Mouse (Mus musculus): ENCODE measurements around the gene Gm2431. TPM values are rescaled to one million over a fixed set of nuclear protein-coding genes. Genes with fewer than 3 reads are reported as not detected.

Gene Gm2431
- polyA plus RNA-seq, 1 experiment, result not detected

GRCm38 (mm10) chr7:142211559-142211958, 46.6 kb downstream of the Gm2431 start, which contains the start of gene Gm7579:
Gene Gm7579, plus strand, starts transcription at chr7:142211859.
- H3K36me3 ChIP-seq (ENCODE audit: control insufficient read depth, insufficient read depth, low read length, poor library complexity, severe bottlenecking), result no peaks in the 10 kb centered on the region
- H3K27ac ChIP-seq (ENCODE audit: insufficient read depth, low read length), result no peak within 1 kb of the TSS
- H3K4me1 ChIP-seq (ENCODE audit: control insufficient read depth, insufficient read depth, low read length), result peaks cover 5% of the 10 kb centered on the region
- no peaks in the 10 kb centered on the region for H3K27me3 ChIP-seq (ENCODE audit: control insufficient read depth, insufficient read depth, low read length, poor library complexity, severe bottlenecking)
- no peak within 1 kb of the TSS for H3K4me3 ChIP-seq (ENCODE audit: low read depth, low read length)
- H3K9me3 ChIP-seq (replicated peaks; ENCODE audit: control insufficient read depth, insufficient read depth, low read length, poor library complexity, severe bottlenecking), result no peaks in the 10 kb centered on the region
- H3K9ac ChIP-seq (ENCODE audit: low read depth, poor library complexity, severe bottlenecking), result no peak within 1 kb of the TSS
- no peak for TF ChIP-seq EP300 (IDR thresholded peaks at IDR 0.05; ENCODE audit: insufficient read depth, low read depth, low read length)
- TF ChIP-seq POLR2A (IDR thresholded peaks at IDR 0.05; ENCODE audit: insufficient read depth, low read length), result no peak
- no peak for TF ChIP-seq CTCF (IDR thresholded peaks at IDR 0.05; ENCODE audit: low read depth, low read length)

Other genes with a start within 250 kb of the Gm2431 start
- 19.0 and 20.7 TPM in 2 replicates for gene Mob2, start 197.3 kb downstream of the Gm2431 start, polyA plus RNA-seq (2011; ENCODE audit: insufficient read depth, insufficient read length, low read depth, missing spikeins)
- 2.0 and 2.3 TPM in 2 replicates for gene Dusp8, start 162.5 kb downstream of the Gm2431 start, polyA plus RNA-seq (2011; ENCODE audit: insufficient read depth, insufficient read length, low read depth, missing spikeins)
- gene Gm45618, start 137.6 kb downstream of the Gm2431 start, polyA plus RNA-seq (2011; ENCODE audit: insufficient read depth, insufficient read length, low read depth, missing spikeins), result not detected in 2 replicates
- not detected in 2 replicates for gene Gm39115, start 122.3 kb downstream of the Gm2431 start, polyA plus RNA-seq (2011; ENCODE audit: insufficient read depth, insufficient read length, low read depth, missing spikeins)
- not detected in 2 replicates for gene Gm45337, start 113.7 kb downstream of the Gm2431 start, polyA plus RNA-seq (2011; ENCODE audit: insufficient read depth, insufficient read length, low read depth, missing spikeins)
- gene Gm29735, start 101.2 kb downstream of the Gm2431 start, polyA plus RNA-seq (2011; ENCODE audit: insufficient read depth, insufficient read length, low read depth, missing spikeins), result not detected in 2 replicates
- not detected in 2 replicates for gene Gm4553, start 92.6 kb downstream of the Gm2431 start, polyA plus RNA-seq (2011; ENCODE audit: insufficient read depth, insufficient read length, low read depth, missing spikeins)
- not detected in 2 replicates for gene Krtap5-2, start 82.3 kb downstream of the Gm2431 start, polyA plus RNA-seq (2011; ENCODE audit: insufficient read depth, insufficient read length, low read depth, missing spikeins)
- not detected in 2 replicates for gene Gm10153, start 68.0 kb downstream of the Gm2431 start, polyA plus RNA-seq (2011; ENCODE audit: insufficient read depth, insufficient read length, low read depth, missing spikeins)
- not detected in 2 replicates for gene Krtap5-3, start 57.0 kb downstream of the Gm2431 start, polyA plus RNA-seq (2011; ENCODE audit: insufficient read depth, insufficient read length, low read depth, missing spikeins)
- not detected in 2 replicates for gene Gm7579, start 46.5 kb downstream of the Gm2431 start, polyA plus RNA-seq (2011; ENCODE audit: insufficient read depth, insufficient read length, low read depth, missing spikeins)
- not detected in 2 replicates for gene Krtap5-5, start 28.4 kb downstream of the Gm2431 start, polyA plus RNA-seq (2011; ENCODE audit: insufficient read depth, insufficient read length, low read depth, missing spikeins)
- not detected in 2 replicates for gene Gm40460, start 17.3 kb downstream of the Gm2431 start, polyA plus RNA-seq (2011; ENCODE audit: insufficient read depth, insufficient read length, low read depth, missing spikeins)
- not detected in 2 replicates for gene Gm4559, start 16.0 kb upstream of the Gm2431 start, polyA plus RNA-seq (2011; ENCODE audit: insufficient read depth, insufficient read length, low read depth, missing spikeins)
- not detected in 2 replicates for gene Krtap5-1, start 38.8 kb upstream of the Gm2431 start, polyA plus RNA-seq (2011; ENCODE audit: insufficient read depth, insufficient read length, low read depth, missing spikeins)
- gene Krtap5-4, start 45.2 kb upstream of the Gm2431 start, polyA plus RNA-seq (2011; ENCODE audit: insufficient read depth, insufficient read length, low read depth, missing spikeins), result not detected in 2 replicates
- 0.90 TPM in 1 of 2 replicates, not detected in the other for gene Ifitm10, start 115.4 kb upstream of the Gm2431 start, polyA plus RNA-seq (2011; ENCODE audit: insufficient read depth, insufficient read length, low read depth, missing spikeins)
- gene Gm49369, start 124.3 kb upstream of the Gm2431 start, polyA plus RNA-seq (2011; ENCODE audit: insufficient read depth, insufficient read length, low read depth, missing spikeins), result not detected in 2 replicates
- 248 and 256 TPM in 2 replicates for gene Ctsd, start 129.7 kb upstream of the Gm2431 start, polyA plus RNA-seq (2011; ENCODE audit: insufficient read depth, insufficient read length, low read depth, missing spikeins)
- gene Syt8, start 176.5 kb upstream of the Gm2431 start, polyA plus RNA-seq (2011; ENCODE audit: insufficient read depth, insufficient read length, low read depth, missing spikeins), result 0.82 TPM in 1 of 2 replicates, not detected in the other
- gene Tnni2, start 183.5 kb upstream of the Gm2431 start, polyA plus RNA-seq (2011; ENCODE audit: insufficient read depth, insufficient read length, low read depth, missing spikeins), result 2.1 and 4.8 TPM in 2 replicates
- 3.7 and 6.0 TPM in 2 replicates for gene Lsp1, start 202.5 kb upstream of the Gm2431 start, polyA plus RNA-seq (2011; ENCODE audit: insufficient read depth, insufficient read length, low read depth, missing spikeins)
- 2.1 and 2.7 TPM in 2 replicates for gene Tnnt3, start 240.5 kb upstream of the Gm2431 start, polyA plus RNA-seq (2011; ENCODE audit: insufficient read depth, insufficient read length, low read depth, missing spikeins)

Measured in ES-Bruce4 (cell line).